Mouse (Mus musculus) bone marrow, adult 2 months (tissue): ENCODE results near the gene Cfap161.

Experiments
- CTCF ChIP-seq: fragments of 200-500 bp; IDR thresholded peaks from 2 replicates; pipeline ENCODE4 v1.5.1; 2011; ENCODE audit warnings: low read length, control low read depth; ENCODE audit not compliant: control insufficient read depth, insufficient read depth
- POLR2A ChIP-seq: fragments of 200-500 bp; IDR thresholded peaks from 2 replicates; pipeline ENCODE4 v1.6.1; 2011; ENCODE audit warnings: low read depth, mild to moderate bottlenecking, control low read depth, low read length, borderline replicate concordance; ENCODE audit not compliant: control insufficient read depth

GRCm38 (mm10) chr7:83809060-83809459 lies 14.4 kb upstream of the Cfap161 start:
- TF ChIP-seq POLR2A (no peak), CTCF (no peak)
